Mouse (Mus musculus): ENCODE data around the gene Igsf8. TPM values are rescaled to one million over a fixed set of nuclear protein-coding genes. Genes with fewer than 3 reads are reported as not detected.
A peak's percentile ranks its signal among the peaks of the same experiment; 100 is the strongest.

Gene Igsf8
- total and polyA plus RNA-seq, 2 experiments from 2014 or later: 90.8 to 136 TPM

GRCm38 (mm10) chr1:172346707-172347106 is 85.3 kb downstream of the Igsf8 start:
- Histone ChIP-seq H3K9me3 (ENCODE audit: low read length) (no peaks in the 10 kb centered on the region), H3K9ac (replicated peaks; ENCODE audit: low read length) (no peak overlapping the region), H3K4me3 (ENCODE audit: low read length) (no peak overlapping the region), H3K4me1 (ENCODE audit: insufficient read depth, low read length) (peaks cover 9% of the 10 kb centered on the region), H3K27me3 (ENCODE audit: insufficient read depth, low read length) (no peaks in the 10 kb centered on the region), H3K36me3 (ENCODE audit: insufficient read depth, low read length) (no peaks in the 10 kb centered on the region), H3K27ac (peak overlapping the region; percentile 82; the same call in 1 of the 2 replicates), H3K4me2 (ENCODE audit: low read depth, low read length) (no peak overlapping the region)
- no peak for ATAC-seq
- TF ChIP-seq CTCF (IDR thresholded peaks at IDR 0.05; ENCODE audit: low read depth): no peak
- DNase-seq (ENCODE audit: low spot score): peak; percentile 39
- WGBS: 69% methylated on average over 10 of the region's 10 CpGs

DNA sequence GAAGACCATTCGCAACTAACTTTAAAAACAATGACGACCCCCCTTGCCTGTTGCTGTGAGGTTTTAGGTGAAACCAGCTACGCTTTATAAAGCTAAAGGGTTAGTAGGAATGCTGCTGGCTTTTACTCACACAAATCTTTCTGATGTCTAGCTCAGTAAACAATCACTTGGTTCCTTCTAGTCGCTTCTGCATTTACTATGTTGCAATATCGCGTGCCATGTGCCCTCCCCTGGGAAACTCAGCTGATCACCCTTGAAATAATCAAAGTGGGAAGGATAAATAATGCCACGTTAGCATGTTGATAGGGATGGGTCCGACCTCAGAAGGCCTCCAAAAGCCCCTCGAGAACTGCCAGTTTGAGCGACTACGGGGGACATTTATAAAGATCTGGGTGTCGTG is 85.9 kb downstream of the Igsf8 start:
- Histone ChIP-seq H3K4me3 (ENCODE audit: low read length) (no peak overlapping the region), H3K27ac (peak overlapping the region; percentile 82; the same call in 1 of the 2 replicates), H3K27me3 (ENCODE audit: insufficient read depth, low read length) (no peaks in the 10 kb centered on the region), H3K4me2 (ENCODE audit: low read depth, low read length) (no peak overlapping the region), H3K4me1 (ENCODE audit: insufficient read depth, low read length) (peaks cover 9% of the 10 kb centered on the region), H3K9ac (replicated peaks; ENCODE audit: low read length) (no peak overlapping the region), H3K9me3 (ENCODE audit: low read length) (no peaks in the 10 kb centered on the region), H3K36me3 (ENCODE audit: insufficient read depth, low read length) (no peaks in the 10 kb centered on the region)
- TF ChIP-seq CTCF (IDR thresholded peaks at IDR 0.05; ENCODE audit: low read depth): no peak
- ATAC-seq: no peak
- 86% methylated on average over 12 of the region's 12 CpGs for WGBS
- DNase-seq (ENCODE audit: low spot score): no peak

- H3K9ac ChIP-seq (replicated peaks; ENCODE audit: low read length): no peak overlapping the region
- no peaks in the 10 kb centered on the region for H3K36me3 ChIP-seq (ENCODE audit: insufficient read depth, low read length)
- no peaks in the 10 kb centered on the region for H3K9me3 ChIP-seq (ENCODE audit: low read length)
- H3K27ac ChIP-seq: peak overlapping the region; percentile 82
- no peak for DNase-seq (ENCODE audit: low spot score)
- no peaks in the 10 kb centered on the region for H3K27me3 ChIP-seq (ENCODE audit: insufficient read depth, low read length)
- H3K4me1 ChIP-seq (ENCODE audit: insufficient read depth, low read length): peaks cover 9% of the 10 kb centered on the region
- peak; percentile 22; the same call in 1 of the 2 replicates for ATAC-seq
- WGBS: 29% methylated on average over 5 of the region's 5 CpGs
- H3K4me3 ChIP-seq (ENCODE audit: low read length): no peak overlapping the region
- no peak for TF ChIP-seq CTCF (IDR thresholded peaks at IDR 0.05; ENCODE audit: low read depth)
- no peak overlapping the region for H3K4me2 ChIP-seq (ENCODE audit: low read depth, low read length)
Observed at GRCm38 (mm10) chr1:172349504-172349903, 88.1 kb downstream of the Igsf8 start.

DNA sequence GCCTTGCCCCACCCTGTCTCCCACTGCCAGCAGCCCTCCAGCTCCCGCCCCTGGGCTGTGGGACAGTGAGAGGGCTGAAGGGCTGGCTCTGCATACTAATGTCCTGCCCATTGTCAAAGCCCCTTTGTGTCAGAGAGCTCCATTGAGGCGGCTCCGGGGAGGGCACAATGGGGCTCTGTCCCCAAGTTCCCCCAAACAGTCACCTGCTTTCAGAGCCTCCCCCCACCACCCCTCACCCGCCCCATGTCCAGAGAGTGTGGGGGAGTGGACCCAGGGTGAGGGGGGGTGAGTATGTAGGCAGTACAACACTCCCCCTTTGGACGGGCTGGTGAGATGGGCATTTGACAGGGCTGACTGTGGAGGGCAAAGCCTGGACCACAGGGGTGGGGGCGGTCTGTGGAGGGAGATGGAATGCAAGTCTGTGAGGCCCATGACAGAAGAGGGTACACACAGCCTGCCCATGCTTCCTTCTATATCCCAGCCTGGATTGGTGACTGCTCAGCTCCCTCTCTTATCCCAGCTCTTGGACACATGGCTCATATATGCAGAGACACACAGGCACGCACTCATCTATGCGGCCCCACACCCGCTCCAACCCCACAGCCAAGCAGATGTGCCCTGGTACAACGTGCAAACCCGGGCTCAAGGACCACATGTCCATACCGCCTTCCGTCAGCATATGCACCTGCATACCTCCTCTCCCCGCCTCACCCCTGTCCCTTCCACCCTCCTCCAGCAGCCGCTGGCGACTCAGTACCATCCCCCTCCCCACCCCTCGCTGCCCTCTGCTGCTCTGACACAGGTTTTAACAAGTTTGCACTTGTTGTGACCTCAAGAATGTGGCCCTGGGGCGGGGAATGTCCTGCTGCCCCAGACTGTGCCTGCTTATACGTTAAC is 88.7 kb downstream of the Igsf8 start:
- Histone ChIP-seq H3K4me2 (ENCODE audit: low read depth, low read length) (0 out of 2 replicates have a peak overlapping the region, but pooled peaks have one; percentile 21), H3K9ac (replicated peaks; ENCODE audit: low read length) (0 out of 2 replicates have a peak overlapping the region, but pooled peaks have one; percentile 13), H3K27ac (peak overlapping the region; percentile 82), H3K4me1 (ENCODE audit: insufficient read depth, low read length) (peaks cover 9% of the 10 kb centered on the region), H3K27me3 (ENCODE audit: insufficient read depth, low read length) (no peaks in the 10 kb centered on the region), H3K36me3 (ENCODE audit: insufficient read depth, low read length) (no peaks in the 10 kb centered on the region), H3K4me3 (ENCODE audit: low read length) (no peak overlapping the region), H3K9me3 (ENCODE audit: low read length) (no peaks in the 10 kb centered on the region)
- peak; percentile 86 for DNase-seq (ENCODE audit: low spot score)
- TF ChIP-seq CTCF (IDR thresholded peaks at IDR 0.05; ENCODE audit: low read depth): no peak
- WGBS: 11% methylated on average over 19 of the region's 19 CpGs
- ATAC-seq: peak; percentile 97

DNA sequence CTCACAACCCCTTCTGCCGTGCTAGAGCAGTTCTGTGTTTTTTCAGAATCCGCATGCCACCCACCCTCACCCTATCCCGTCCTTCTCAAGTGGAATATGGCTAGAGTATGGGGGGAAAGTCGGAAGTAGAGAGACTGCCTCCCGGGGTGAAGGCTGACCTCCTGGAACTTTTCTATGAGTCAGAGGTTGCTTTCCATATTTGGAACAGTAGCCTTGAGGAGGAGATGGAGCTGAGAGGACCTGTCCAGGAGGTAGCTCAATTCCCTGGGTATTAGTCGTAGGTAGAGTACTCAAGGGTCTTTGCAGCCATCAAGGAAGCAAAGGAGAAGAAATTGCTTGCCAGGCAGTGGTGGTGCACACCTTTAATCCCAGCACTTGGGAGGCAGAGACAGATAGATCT is 90.6 kb downstream of the Igsf8 start:
- DNase-seq (ENCODE audit: low spot score) (no peak), ATAC-seq (no peak)
- 69% methylated on average over 6 of the region's 6 CpGs for WGBS
- Histone ChIP-seq H3K9me3 (ENCODE audit: low read length) (no peaks in the 10 kb centered on the region), H3K4me1 (ENCODE audit: insufficient read depth, low read length) (peaks cover 6% of the 10 kb centered on the region), H3K9ac (replicated peaks; ENCODE audit: low read length) (no peak overlapping the region), H3K27me3 (ENCODE audit: insufficient read depth, low read length) (no peaks in the 10 kb centered on the region), H3K27ac (no peak overlapping the region), H3K36me3 (ENCODE audit: insufficient read depth, low read length) (no peaks in the 10 kb centered on the region), H3K4me2 (ENCODE audit: low read depth, low read length) (no peak overlapping the region), H3K4me3 (ENCODE audit: low read length) (no peak overlapping the region)
- no peak for TF ChIP-seq CTCF (IDR thresholded peaks at IDR 0.05; ENCODE audit: low read depth)

DNA sequence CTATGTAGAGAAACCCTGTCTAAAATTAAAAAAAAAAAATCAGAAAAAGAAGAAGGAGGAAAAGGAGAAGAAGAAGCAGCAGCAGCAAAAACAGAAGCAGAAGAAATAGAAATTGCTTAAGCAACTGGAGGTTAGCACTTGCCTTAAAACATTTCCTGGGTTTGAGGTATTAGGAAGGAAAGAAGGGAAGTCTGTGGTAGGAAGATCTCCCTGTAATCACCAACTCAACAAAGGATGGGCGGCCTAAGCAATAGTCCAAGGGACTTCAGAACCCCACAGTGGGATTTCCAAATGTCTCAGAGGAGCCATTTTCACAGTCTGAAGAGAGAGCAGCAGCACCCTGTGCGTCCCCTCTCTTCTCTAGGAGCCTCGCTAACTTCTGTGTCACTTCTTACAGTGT is 91.0 kb downstream of the Igsf8 start:
- Histone ChIP-seq H3K36me3 (ENCODE audit: insufficient read depth, low read length) (no peaks in the 10 kb centered on the region), H3K4me1 (ENCODE audit: insufficient read depth, low read length) (peaks cover 6% of the 10 kb centered on the region), H3K27me3 (ENCODE audit: insufficient read depth, low read length) (no peaks in the 10 kb centered on the region), H3K9me3 (ENCODE audit: low read length) (no peaks in the 10 kb centered on the region), H3K9ac (replicated peaks; ENCODE audit: low read length) (no peak overlapping the region), H3K4me2 (ENCODE audit: low read depth, low read length) (no peak overlapping the region), H3K27ac (no peak overlapping the region), H3K4me3 (ENCODE audit: low read length) (no peak overlapping the region)
- no peak for DNase-seq (ENCODE audit: low spot score)
- no peak for ATAC-seq
- TF ChIP-seq CTCF (IDR thresholded peaks at IDR 0.05; ENCODE audit: low read depth): no peak
- WGBS: 84% methylated on average over 3 of the region's 3 CpGs

DNA sequence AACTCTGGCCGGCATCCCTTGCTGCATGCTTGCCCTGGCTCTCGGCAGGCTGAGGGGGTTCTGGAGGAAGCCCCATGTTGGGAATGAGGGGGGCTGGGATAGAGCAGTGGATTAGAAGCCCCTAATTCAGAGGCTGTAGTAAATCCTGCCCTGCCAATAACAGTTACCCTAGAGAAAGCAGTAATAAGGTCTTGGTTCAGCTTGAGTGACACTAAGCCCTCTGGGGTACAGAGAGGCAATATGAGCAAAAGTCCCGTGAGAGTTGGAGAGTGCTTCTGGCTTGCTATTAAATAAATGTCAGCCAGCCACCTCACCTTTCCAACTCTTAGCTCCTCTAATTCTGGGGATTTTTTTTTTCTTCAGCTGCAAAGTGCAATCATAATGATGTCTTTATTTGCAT is 93.9 kb downstream of the Igsf8 start:
- H3K27me3 ChIP-seq (ENCODE audit: insufficient read depth, low read length): no peaks in the 10 kb centered on the region
- no peak overlapping the region for H3K4me2 ChIP-seq (ENCODE audit: low read depth, low read length)
- H3K4me3 ChIP-seq (ENCODE audit: low read length): no peak overlapping the region
- no peaks in the 10 kb centered on the region for H3K36me3 ChIP-seq (ENCODE audit: insufficient read depth, low read length)
- TF ChIP-seq CTCF (IDR thresholded peaks at IDR 0.05; ENCODE audit: low read depth): no peak
- ATAC-seq: no peak
- WGBS: 28% methylated on average over 3 of the region's 3 CpGs
- H3K4me1 ChIP-seq (ENCODE audit: insufficient read depth, low read length): peaks cover 5% of the 10 kb centered on the region
- H3K9ac ChIP-seq (replicated peaks; ENCODE audit: low read length): no peak overlapping the region
- no peaks in the 10 kb centered on the region for H3K9me3 ChIP-seq (ENCODE audit: low read length)
- peak; percentile 39 for DNase-seq (ENCODE audit: low spot score)
- H3K27ac ChIP-seq: peak overlapping the region; percentile 41; the same call in 1 of the 2 replicates

Data from hindbrain, postnatal 0 days (tissue).